Mouse (Mus musculus): ENCODE results near the gene Fv1. TPM values are rescaled to one million over a fixed set of nuclear protein-coding genes. Genes with fewer than 3 reads are reported as not detected.
"Not testable (repeated sequence)": the region's sequence is repeated elsewhere in the genome, so short reads cannot be mapped to it uniquely, and the experiment has no call there.

The Fv1 gene
- polyA plus RNA-seq (2015; fragmentation: Nextera tagmentation; extraction: Ambion mirVana) = 7.3 and 9.5 TPM in 2 replicates

DNA sequence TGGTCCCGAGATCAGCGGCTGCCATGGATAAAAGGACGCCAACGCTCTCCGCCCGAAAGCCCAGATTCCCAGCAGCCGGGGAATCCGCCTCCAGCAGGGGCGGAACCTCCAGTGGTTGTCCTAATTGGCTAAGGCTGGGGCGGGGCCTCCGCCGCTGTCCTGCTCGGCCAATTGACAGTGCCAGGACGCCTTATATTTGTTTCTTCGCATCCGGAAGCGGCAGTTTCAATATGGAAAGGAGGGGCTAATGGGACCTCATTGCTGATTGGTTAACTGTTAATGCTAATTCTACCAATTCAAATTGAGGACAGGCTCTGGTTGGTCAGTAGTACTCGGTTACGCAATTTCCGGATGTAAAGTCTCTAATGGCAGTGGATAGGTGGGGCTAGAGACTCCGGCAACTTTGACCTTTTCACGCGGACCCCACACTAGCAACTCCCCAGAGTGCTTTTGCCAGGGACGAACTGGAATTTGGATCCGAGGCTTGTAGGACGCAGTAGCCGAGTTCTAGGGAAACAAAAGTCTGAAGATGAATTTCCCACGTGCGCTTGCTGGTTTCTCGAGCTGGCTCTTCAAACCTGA is at the start of gene Fv1, which contains the start of gene Miip:
TSS of gene Fv1 (plus strand) at position 530 of the 582 bp plus-strand sequence.
TSS of gene Miip (minus strand) at position 367 of the 582 bp plus-strand sequence.
- peak; percentile 98 for ATAC-seq (ENCODE audit: low read depth)
- Histone ChIP-seq H3K4me2 (ENCODE audit: low read depth, low read length) (peak within 1 kb of the TSS; percentile 72), H3K9ac (ENCODE audit: low read length) (peak within 1 kb of the TSS; percentile 80), H3K9me3 (ENCODE audit: control insufficient read depth, low read length) (0 out of 2 replicates have a peak, but pooled peaks cover 3% of the 10 kb centered on the region), H3K27ac (ENCODE audit: low read length) (peak within 1 kb of the TSS; percentile 82), H3K36me3 (ENCODE audit: control insufficient read depth, insufficient read depth, low read length) (peaks cover 30% of the 10 kb centered on the region), H3K4me3 (ENCODE audit: low read length) (peak within 1 kb of the TSS; percentile 77), H3K27me3 (ENCODE audit: control insufficient read depth, insufficient read depth, low read depth, low read length) (no peaks in the 10 kb centered on the region), H3K4me1 (replicated peaks; ENCODE audit: control insufficient read depth, insufficient read depth, low read length) (peaks cover 15% of the 10 kb centered on the region)
- under 1% methylated on average over 30 of the region's 30 CpGs for WGBS

DNA sequence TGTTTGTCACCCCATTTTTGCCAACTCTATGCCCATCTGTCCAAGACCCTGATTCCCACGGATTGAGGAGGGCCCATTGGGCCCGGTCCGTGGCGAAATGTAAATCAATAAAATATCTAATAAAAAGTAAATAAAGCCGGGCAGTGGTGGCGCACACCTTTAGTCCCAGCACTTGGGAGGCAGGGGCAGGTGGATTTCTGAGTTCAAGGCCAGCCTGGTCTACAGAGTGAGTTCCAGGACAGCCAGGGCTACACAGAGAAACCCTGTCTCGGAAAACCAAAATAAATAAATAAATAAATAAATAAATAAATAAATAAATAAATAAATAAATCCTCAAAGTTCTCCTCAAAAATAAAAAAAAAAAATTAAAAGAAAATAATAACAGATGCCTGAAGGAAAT is 49.1 kb upstream of the Fv1 start:
- not testable (repeated sequence) for H3K4me1 ChIP-seq (replicated peaks; ENCODE audit: control insufficient read depth, insufficient read depth, low read length); H3K9ac ChIP-seq (ENCODE audit: low read length); H3K4me2 ChIP-seq (ENCODE audit: low read depth, low read length); ATAC-seq (ENCODE audit: low read depth); H3K36me3 ChIP-seq (ENCODE audit: control insufficient read depth, insufficient read depth, low read length); H3K27ac ChIP-seq (ENCODE audit: low read length); H3K27me3 ChIP-seq (ENCODE audit: control insufficient read depth, insufficient read depth, low read depth, low read length); H3K4me3 ChIP-seq (ENCODE audit: low read length)
- peaks cover 42% of the 10 kb centered on the region for H3K9me3 ChIP-seq (ENCODE audit: control insufficient read depth, low read length)
- 78% methylated on average over 7 of the region's 7 CpGs for WGBS

GRCm38 (mm10) chr4:147821414-147821813 is 47.4 kb upstream of the Fv1 start:
- H3K9me3 ChIP-seq (ENCODE audit: control insufficient read depth, low read length) = peaks cover 56% of the 10 kb centered on the region
- not testable (repeated sequence) for ATAC-seq (ENCODE audit: low read depth)

GRCm38 (mm10) chr4:147824389-147824788 is 44.4 kb upstream of the Fv1 start:
- Histone ChIP-seq H3K27me3 (ENCODE audit: control insufficient read depth, insufficient read depth, low read depth, low read length) (no peaks in the 10 kb centered on the region), H3K4me3 (ENCODE audit: low read length) (no peak overlapping the region), H3K27ac (ENCODE audit: low read length) (no peak overlapping the region), H3K36me3 (ENCODE audit: control insufficient read depth, insufficient read depth, low read length) (peaks cover 47% of the 10 kb centered on the region), H3K4me2 (ENCODE audit: low read depth, low read length) (no peak overlapping the region), H3K9ac (ENCODE audit: low read length) (no peak overlapping the region), H3K9me3 (ENCODE audit: control insufficient read depth, low read length) (peaks cover 60% of the 10 kb centered on the region), H3K4me1 (replicated peaks; ENCODE audit: control insufficient read depth, insufficient read depth, low read length) (no peaks in the 10 kb centered on the region)
- no peak for ATAC-seq (ENCODE audit: low read depth)
- WGBS = 92% methylated on average over 4 of the region's 4 CpGs

More at GRCm38 (mm10) chr4:147821414-147821813, 47.4 kb upstream of the Fv1 start:
- not testable (repeated sequence) for H3K4me2 ChIP-seq (ENCODE audit: low read depth, low read length); H3K9ac ChIP-seq (ENCODE audit: low read length); H3K27me3 ChIP-seq (ENCODE audit: control insufficient read depth, insufficient read depth, low read depth, low read length); H3K4me3 ChIP-seq (ENCODE audit: low read length); H3K27ac ChIP-seq (ENCODE audit: low read length); H3K4me1 ChIP-seq (replicated peaks; ENCODE audit: control insufficient read depth, insufficient read depth, low read length)
- 89% methylated on average over 3 of the region's 3 CpGs for WGBS
- peaks cover 24% of the 10 kb centered on the region for H3K36me3 ChIP-seq (ENCODE audit: control insufficient read depth, insufficient read depth, low read length)

DNA sequence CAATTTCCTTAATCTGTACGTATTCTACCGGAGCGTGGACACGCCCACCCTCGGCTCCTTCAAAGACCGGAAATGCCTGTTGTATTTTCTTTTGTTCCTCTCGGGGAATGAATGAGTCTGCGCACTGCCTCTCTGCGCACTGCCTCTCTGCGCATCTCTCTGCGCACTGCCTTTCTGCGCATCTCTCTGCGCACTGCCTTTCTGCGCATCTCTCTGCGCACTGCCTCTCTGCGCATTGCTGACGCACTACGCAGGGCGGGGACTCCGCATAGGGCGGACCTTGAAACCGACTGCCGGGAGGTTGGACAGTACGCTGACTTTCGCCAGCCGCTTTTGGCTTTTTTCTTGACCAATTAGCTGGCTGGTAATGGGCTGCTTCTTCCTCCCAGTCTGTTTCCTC is 29.5 kb upstream of the Fv1 start:
- not testable (repeated sequence) for H3K27me3 ChIP-seq (ENCODE audit: control insufficient read depth, insufficient read depth, low read depth, low read length); H3K27ac ChIP-seq (ENCODE audit: low read length); H3K9ac ChIP-seq (ENCODE audit: low read length); H3K4me2 ChIP-seq (ENCODE audit: low read depth, low read length); ATAC-seq (ENCODE audit: low read depth); H3K4me3 ChIP-seq (ENCODE audit: low read length); H3K4me1 ChIP-seq (replicated peaks; ENCODE audit: control insufficient read depth, insufficient read depth, low read length)
- Histone ChIP-seq H3K36me3 (ENCODE audit: control insufficient read depth, insufficient read depth, low read length) (peaks cover 25% of the 10 kb centered on the region), H3K9me3 (ENCODE audit: control insufficient read depth, low read length) (peaks cover 16% of the 10 kb centered on the region)
- WGBS = 96% methylated on average over 12 of the region's 26 CpGs

DNA sequence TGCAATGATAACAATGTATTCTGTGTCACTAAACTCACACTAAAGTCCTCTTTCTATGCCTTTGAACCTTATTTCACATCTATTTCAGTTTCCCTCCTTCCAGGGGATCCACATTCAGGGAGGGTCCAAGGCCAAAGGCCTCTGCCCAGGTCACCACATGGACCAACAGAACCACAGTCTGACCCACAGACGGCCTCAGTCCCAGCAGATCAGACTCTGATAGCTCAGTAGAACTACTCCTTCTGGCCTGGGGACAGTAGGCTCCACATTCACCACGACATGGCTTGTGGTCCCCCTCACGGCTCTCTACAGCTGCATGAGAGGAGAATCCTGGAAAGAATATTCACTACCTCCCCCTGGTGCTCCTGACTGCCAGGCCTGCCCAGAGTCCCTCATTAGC is 25.9 kb upstream of the Fv1 start:
- no peak overlapping the region for H3K27ac ChIP-seq (ENCODE audit: low read length)
- H3K4me1 ChIP-seq (replicated peaks; ENCODE audit: control insufficient read depth, insufficient read depth, low read length) = peaks cover 6% of the 10 kb centered on the region; the same call in 1 of the 2 replicates
- H3K27me3 ChIP-seq (ENCODE audit: control insufficient read depth, insufficient read depth, low read depth, low read length) = no peaks in the 10 kb centered on the region
- no peak overlapping the region for H3K9ac ChIP-seq (ENCODE audit: low read length)
- no peak for ATAC-seq (ENCODE audit: low read depth)
- H3K9me3 ChIP-seq (ENCODE audit: control insufficient read depth, low read length) = peaks cover 19% of the 10 kb centered on the region
- 95% methylated on average over 3 of the region's 3 CpGs for WGBS
- H3K4me3 ChIP-seq (ENCODE audit: low read length) = no peak overlapping the region
- no peak overlapping the region for H3K4me2 ChIP-seq (ENCODE audit: low read depth, low read length)
- peaks cover 33% of the 10 kb centered on the region for H3K36me3 ChIP-seq (ENCODE audit: control insufficient read depth, insufficient read depth, low read length)

DNA sequence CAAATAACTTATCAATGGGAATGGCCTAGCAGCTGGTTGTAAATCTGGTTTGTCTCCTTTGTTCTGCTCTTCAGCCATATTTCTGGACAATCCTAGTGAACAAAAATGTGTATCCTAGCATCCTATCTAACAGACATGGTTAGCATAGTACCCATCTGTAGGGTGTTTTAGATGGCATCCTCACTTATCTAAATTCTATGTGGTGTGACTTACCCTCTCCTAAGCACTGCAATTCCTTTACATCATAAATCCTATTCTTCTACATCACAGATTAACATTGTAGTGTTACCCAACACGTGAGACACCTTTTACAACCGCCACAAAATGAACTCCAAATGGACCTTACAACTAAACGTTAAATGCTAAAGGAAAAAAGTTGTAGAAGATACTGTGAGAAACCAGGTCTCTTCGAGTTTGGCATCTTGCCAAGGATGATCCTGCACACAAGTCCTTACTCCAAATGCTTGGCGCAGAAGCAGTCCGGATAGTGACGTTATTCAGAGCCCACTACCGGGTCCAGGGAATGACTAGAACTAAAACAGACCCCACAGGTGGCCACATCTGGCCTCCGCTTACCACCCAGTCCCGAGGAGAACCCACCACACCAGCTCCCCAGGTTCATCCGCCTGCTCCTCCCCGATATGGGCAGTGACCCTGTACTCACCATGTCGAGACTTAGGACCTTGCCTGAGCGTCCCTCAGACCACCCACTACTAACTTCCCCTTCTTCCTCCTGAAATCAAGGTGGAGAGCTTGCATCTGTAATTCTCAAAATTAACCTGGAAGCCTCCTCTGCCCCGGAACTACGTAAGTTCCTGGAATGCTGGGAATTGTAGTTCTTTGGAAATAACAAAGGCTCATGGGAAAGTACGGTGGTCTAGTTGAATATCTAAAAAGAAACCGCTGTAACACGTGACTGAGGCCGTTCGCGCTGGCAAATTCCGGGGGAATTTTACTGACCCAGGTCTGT is 20.9 kb upstream of the Fv1 start, which contains the start of gene Zfp933:
TSS of gene Zfp933 (minus strand) at position 753 of the 970 bp plus-strand sequence.
- Histone ChIP-seq H3K4me3 (ENCODE audit: low read length) (peak within 1 kb of the TSS; percentile 87), H3K36me3 (ENCODE audit: control insufficient read depth, insufficient read depth, low read length) (peaks cover 16% of the 10 kb centered on the region), H3K9me3 (ENCODE audit: control insufficient read depth, low read length) (peaks cover 9% of the 10 kb centered on the region), H3K9ac (ENCODE audit: low read length) (peak within 1 kb of the TSS; percentile 77), H3K4me2 (ENCODE audit: low read depth, low read length) (peak within 1 kb of the TSS; percentile 88), H3K27me3 (ENCODE audit: control insufficient read depth, insufficient read depth, low read depth, low read length) (no peaks in the 10 kb centered on the region), H3K4me1 (replicated peaks; ENCODE audit: control insufficient read depth, insufficient read depth, low read length) (peaks cover 10% of the 10 kb centered on the region), H3K27ac (ENCODE audit: low read length) (peak within 1 kb of the TSS; percentile 36)
- 2% methylated on average over 23 of the region's 23 CpGs for WGBS
- ATAC-seq (ENCODE audit: low read depth) = peak; percentile 92

DNA sequence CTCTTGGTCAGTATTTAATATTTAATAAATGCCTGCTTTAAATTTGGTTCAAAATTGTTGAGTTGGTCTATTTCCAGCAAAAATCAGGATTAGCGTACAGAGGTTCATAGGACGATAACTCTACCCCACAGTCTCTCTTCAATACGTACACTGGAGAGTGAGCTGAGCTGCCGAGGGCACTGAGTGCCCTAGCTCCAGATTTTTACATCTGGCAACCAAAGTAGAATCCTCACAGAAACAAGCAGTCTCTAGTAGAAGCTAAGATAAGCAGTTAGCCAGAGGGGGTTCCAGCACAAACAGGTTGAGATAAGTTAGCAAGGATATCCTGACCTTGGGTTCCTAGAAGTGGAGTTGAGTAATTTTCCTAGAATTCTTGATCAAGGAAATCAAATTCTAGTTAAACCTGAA is 20.2 kb upstream of the Fv1 start:
- ATAC-seq (ENCODE audit: low read depth) = peak; percentile 68
- peak overlapping the region; percentile 88 for H3K4me2 ChIP-seq (ENCODE audit: low read depth, low read length)
- H3K27ac ChIP-seq (ENCODE audit: low read length) = peak overlapping the region; percentile 36
- peak overlapping the region; percentile 87 for H3K4me3 ChIP-seq (ENCODE audit: low read length)
- no peaks in the 10 kb centered on the region for H3K27me3 ChIP-seq (ENCODE audit: control insufficient read depth, insufficient read depth, low read depth, low read length)
- 5% methylated on average over 4 of the region's 4 CpGs for WGBS
- H3K9ac ChIP-seq (ENCODE audit: low read length) = peak overlapping the region; percentile 77
- 0 out of 2 replicates have a peak, but pooled peaks cover 5% of the 10 kb centered on the region for H3K9me3 ChIP-seq (ENCODE audit: control insufficient read depth, low read length)
- H3K36me3 ChIP-seq (ENCODE audit: control insufficient read depth, insufficient read depth, low read length) = peaks cover 12% of the 10 kb centered on the region
- H3K4me1 ChIP-seq (replicated peaks; ENCODE audit: control insufficient read depth, insufficient read depth, low read length) = peaks cover 10% of the 10 kb centered on the region

DNA sequence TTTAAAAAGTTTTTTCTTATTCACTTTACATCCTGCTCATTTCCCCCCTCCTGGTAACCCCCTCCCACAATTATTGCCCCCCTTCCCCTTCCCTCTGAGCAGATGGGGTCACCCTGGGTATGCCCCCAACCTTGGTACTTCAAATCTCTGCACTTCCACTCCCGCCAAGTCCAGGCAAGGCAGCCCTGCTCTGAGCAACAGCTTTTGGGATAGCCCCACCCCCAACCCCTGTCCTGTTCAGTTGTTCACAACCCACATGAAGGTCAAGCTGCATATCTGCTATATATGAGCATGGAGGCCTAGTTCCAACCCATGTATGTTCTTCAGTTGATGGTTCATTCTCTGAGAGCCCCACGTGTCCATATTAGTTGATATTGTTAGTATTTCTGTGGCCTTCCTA is 18.0 kb upstream of the Fv1 start:
- WGBS = 82% methylated on average over 2 of the region's 2 CpGs

More for the DNA sequence above, 18.0 kb upstream of the Fv1 start:
- H3K27ac ChIP-seq (ENCODE audit: low read length) = no peak overlapping the region
- no peaks in the 10 kb centered on the region for H3K9me3 ChIP-seq (ENCODE audit: control insufficient read depth, low read length)
- H3K36me3 ChIP-seq (ENCODE audit: control insufficient read depth, insufficient read depth, low read length) = no peaks in the 10 kb centered on the region; the same call in 1 of the 2 replicates
- ATAC-seq (ENCODE audit: low read depth) = no peak
- no peak overlapping the region for H3K4me3 ChIP-seq (ENCODE audit: low read length)
- peaks cover 10% of the 10 kb centered on the region for H3K4me1 ChIP-seq (replicated peaks; ENCODE audit: control insufficient read depth, insufficient read depth, low read length)
- H3K9ac ChIP-seq (ENCODE audit: low read length) = no peak overlapping the region
- H3K27me3 ChIP-seq (ENCODE audit: control insufficient read depth, insufficient read depth, low read depth, low read length) = no peaks in the 10 kb centered on the region
- no peak overlapping the region for H3K4me2 ChIP-seq (ENCODE audit: low read depth, low read length)

All from lung, embryonic 16.5 days (tissue).